Mouse (Mus musculus) MEL (cell line): ENCODE measurements around the gene Tmem50b. TPM values are rescaled to one million over a fixed set of nuclear protein-coding genes. Genes with fewer than 3 reads are reported as not detected.

Experiments
- DNase-seq: peaks from one replicate; pipeline ENCODE4 v3.0.0; 2011; ENCODE audit warnings: low read depth, low spot score
- H3K27ac ChIP-seq: 2 replicates; pipeline ENCODE4 v1.5.1; 2012; ENCODE audit warnings: low read depth, mild to moderate bottlenecking, control low read depth, low read length, moderate library complexity; ENCODE audit not compliant: control insufficient read depth
- H3K27me3 ChIP-seq, 2 experiments: fragments of 150-350 bp in 1 of 2; sonication (generic) in 1 of 2; 2 replicates each; pipeline ENCODE4 v1.6.1; 2012; ENCODE audit warnings: low read length in 2 of 2, mild to moderate bottlenecking in 2 of 2, improper control_type of control experiment in 1 of 2, moderate library complexity in 1 of 2; ENCODE audit not compliant: insufficient read depth in 2 of 2, control insufficient read depth in 1 of 2
- H3K36me3 ChIP-seq, 2 experiments: 2 replicates each; pipeline ENCODE4 v1.6.1; 2012 to 2014; ENCODE audit warnings: low read length in 2 of 2, improper control_type of control experiment in 1 of 2, inconsistent platforms in 1 of 2, mild to moderate bottlenecking in 1 of 2; ENCODE audit not compliant: insufficient read depth in 2 of 2, control insufficient read depth in 1 of 2
- H3K4me1 ChIP-seq, 2 experiments: fragments of 150-350 bp in 1 of 2; sonication (generic) in 1 of 2; 2 replicates each; pipeline ENCODE4 v1.6.1; 2012; ENCODE audit warnings: low read length in 2 of 2, improper control_type of control experiment in 1 of 2, mild to moderate bottlenecking in 1 of 2; ENCODE audit not compliant: insufficient read depth in 2 of 2, control insufficient read depth in 1 of 2
- H3K4me3 ChIP-seq, 2 experiments: fragments of 150-350 bp in 1 of 2; sonication (generic) in 1 of 2; 2 replicates each; pipeline ENCODE4 v1.5.1; 2012; ENCODE audit warnings: low read depth in 2 of 2, low read length in 2 of 2, mild to moderate bottlenecking in 2 of 2, moderate library complexity in 2 of 2, control low read depth in 1 of 2, improper control_type of control experiment in 1 of 2; ENCODE audit not compliant: control insufficient read depth in 1 of 2, insufficient read depth in 1 of 2
- H3K79me2 ChIP-seq: 2 replicates; pipeline ENCODE4 v1.6.1; 2012; ENCODE audit warnings: mild to moderate bottlenecking, low read length, moderate library complexity; ENCODE audit not compliant: control insufficient read depth, poor library complexity, insufficient read depth
- H3K9ac ChIP-seq: 2 replicates; pipeline ENCODE4 v1.6.1; 2012; ENCODE audit warnings: low read depth, mild to moderate bottlenecking, control low read depth, low read length, moderate library complexity; ENCODE audit not compliant: control insufficient read depth, poor library complexity, severe bottlenecking
- H3K9me3 ChIP-seq: fragments of 150-350 bp; sonication (generic); replicated peaks from 2 replicates; pipeline ENCODE4 v1.6.1; 2012; ENCODE audit warnings: mild to moderate bottlenecking, low read length, improper control_type of control experiment, moderate library complexity; ENCODE audit not compliant: insufficient read depth
- ELF1 ChIP-seq: IDR thresholded peaks from 2 replicates; pipeline ENCODE4 v1.6.1; 2014; ENCODE audit warnings: low read depth, mild to moderate bottlenecking, inconsistent platforms, low read length, improper control_type of control experiment, moderate library complexity
- ETS1 ChIP-seq: IDR thresholded peaks from 2 replicates; pipeline ENCODE4 v1.6.1; 2012; ENCODE audit warnings: low read depth, mild to moderate bottlenecking, inconsistent platforms, low read length, improper control_type of control experiment, moderate library complexity
- KAT2A ChIP-seq: conservative IDR thresholded peaks from 2 replicates; pipeline ENCODE4 v1.6.1; 2012; ENCODE audit warnings: low read depth, low read length, improper control_type of control experiment, inconsistent platforms
- MAFK ChIP-seq: IDR thresholded peaks from 2 replicates; pipeline ENCODE4 v1.6.1; 2011; ENCODE audit warnings: low read depth, mild to moderate bottlenecking, low read length, improper control_type of control experiment, borderline replicate concordance
- MAZ ChIP-seq: IDR thresholded peaks from 2 replicates; pipeline ENCODE4 v1.6.1; 2012; ENCODE audit warnings: low read depth, mild to moderate bottlenecking, inconsistent platforms, low read length, improper control_type of control experiment
- TAL1 ChIP-seq: IDR thresholded peaks from 2 replicates; pipeline ENCODE4 v1.6.1; 2012; ENCODE audit warnings: mild to moderate bottlenecking, inconsistent platforms, low read length, moderate library complexity, mixed read lengths
- USF1 ChIP-seq: IDR thresholded peaks from 2 replicates; pipeline ENCODE4 v1.6.1; 2014; ENCODE audit warnings: low read depth, mild to moderate bottlenecking, inconsistent platforms, low read length, improper control_type of control experiment, moderate library complexity
- ZC3H11A ChIP-seq: IDR thresholded peaks from 2 replicates; pipeline ENCODE4 v1.6.1; 2012; ENCODE audit warnings: low read depth, mild to moderate bottlenecking, inconsistent platforms, low read length, improper control_type of control experiment
- polyA plus RNA-seq, 2 experiments: library from polyadenylated mRNA; stranded (reverse) in 1 of 2; unstranded in 1 of 2; fragments of >175 nt in 1 of 2; fragments of >200 nt in 1 of 2; gene quantifications; 2 replicates each; pipeline versions ENCODE4 v1.2.1 to v1.2.4; 2012; ENCODE audit warnings: low replicate concordance in 2 of 2, low read depth in 1 of 2; ENCODE audit not compliant: insufficient read length in 2 of 2, insufficient read depth in 1 of 2, missing spikeins in 1 of 2
- total RNA-seq: library from RNA; depleted of rRNA; stranded (reverse); fragments of 300-350 nt; gene quantifications from 2 replicates; pipeline ENCODE4 v1.2.3, GENCODE M21; 2012; rRNA removed

Tmem50b gene
- total and polyA plus RNA-seq, 3 experiments: 2.9 to 9.5 TPM; not detected in 1

- H3K4me3 ChIP-seq: no peak overlapping the region
- no peak for DNase-seq
- no peaks in the 10 kb centered on the region for H3K27me3 ChIP-seq
- no peak overlapping the region for H3K27ac ChIP-seq
- peaks cover 0 to 16% of the 10 kb centered on the region in 2 experiments; a peak in 2 of 4 replicates for H3K4me1 ChIP-seq
- H3K36me3 ChIP-seq: peaks cover 0 to 8% of the 10 kb centered on the region in 2 experiments; a peak in 2 of 4 replicates
- TF ChIP-seq KAT2A (no peak), ETS1 (no peak), ZC3H11A (no peak), MAFK (no peak), MAZ (no peak), USF1 (no peak), TAL1 (no peak), ELF1 (no peak)
- TF ChIP-seq, all 39 proteins: peak for 0
- Histone ChIP-seq H3K79me2 (no peaks in the 10 kb centered on the region), H3K9ac (no peak overlapping the region), H3K9me3 (no peaks in the 10 kb centered on the region)
Measured at GRCm38 (mm10) chr16:91526274-91526673, 71.3 kb downstream of the Tmem50b start.

Other genes with a start within 250 kb of the Tmem50b start
- 21.8 and 24.1 TPM in 2 replicates for gene Ifnar2, start 225.0 kb downstream of the Tmem50b start, total RNA-seq
- 10 to 100 TPM in 1 of 2 experiments, not detected in 1; 38.3 TPM for gene Ifnar2, start 225.0 kb downstream of the Tmem50b start, polyA plus RNA-seq
- not detected in 2 replicates for gene Gm21970, start 206.1 kb downstream of the Tmem50b start, total RNA-seq
- not detected for gene Gm21970, start 206.1 kb downstream of the Tmem50b start, polyA plus RNA-seq
- 4.7 and 5.9 TPM in 2 replicates for gene Il10rb, start 191.6 kb downstream of the Tmem50b start, total RNA-seq
- gene Il10rb, start 191.6 kb downstream of the Tmem50b start, polyA plus RNA-seq: 10 to 100 TPM in 1 of 2 experiments, not detected in 1; 14.6 TPM
- gene Ifnar1, start 112.6 kb downstream of the Tmem50b start, total RNA-seq: 10.3 and 12.2 TPM in 2 replicates
- gene Ifnar1, start 112.6 kb downstream of the Tmem50b start, polyA plus RNA-seq: 10 to 100 TPM in 1 of 2 experiments, not detected in 1; 20.2 TPM
- 2.8 and 4.1 TPM in 2 replicates for gene Ifngr2, start 50.7 kb downstream of the Tmem50b start, total RNA-seq
- gene Ifngr2, start 50.7 kb downstream of the Tmem50b start, polyA plus RNA-seq: 10 to 100 TPM in 1 of 2 experiments, not detected in 1; 11.0 TPM
- 0.85 and 1.2 TPM in 2 replicates for gene Dnajc28, start 21.2 kb upstream of the Tmem50b start, total RNA-seq
- 1 to 10 TPM in 1 of 2 experiments, not detected in 1; 1.9 TPM for gene Dnajc28, start 21.2 kb upstream of the Tmem50b start, polyA plus RNA-seq
- gene Gart, start 49.2 kb upstream of the Tmem50b start, total RNA-seq: 400 and 417 TPM in 2 replicates
- gene Gart, start 49.2 kb upstream of the Tmem50b start, polyA plus RNA-seq: 100 to 1,000 TPM in 1 of 2 experiments, 10 to 100 TPM in 1; 94.0 to 509 TPM
- gene Son, start 49.7 kb upstream of the Tmem50b start, total RNA-seq: 93.6 and 102 TPM in 2 replicates
- gene Son, start 49.7 kb upstream of the Tmem50b start, polyA plus RNA-seq: 100 to 1,000 TPM; 157 to 182 TPM
- gene Donson, start 91.0 kb upstream of the Tmem50b start, total RNA-seq: 25.4 and 25.7 TPM in 2 replicates
- 10 to 100 TPM in 1 of 2 experiments, not detected in 1; 33.9 TPM for gene Donson, start 91.0 kb upstream of the Tmem50b start, polyA plus RNA-seq
- 20.2 and 23.8 TPM in 2 replicates for gene Cryzl1, start 131.2 kb upstream of the Tmem50b start, total RNA-seq
- gene Cryzl1, start 131.2 kb upstream of the Tmem50b start, polyA plus RNA-seq: 10 to 100 TPM in 1 of 2 experiments, not detected in 1; 44.4 TPM
- gene Itsn1, start 131.5 kb upstream of the Tmem50b start, total RNA-seq: 11.6 and 14.7 TPM in 2 replicates
- gene Itsn1, start 131.5 kb upstream of the Tmem50b start, polyA plus RNA-seq: 10 to 100 TPM in 1 of 2 experiments, not detected in 1; 36.5 TPM